Comparison of ENCODE assay signal across 28 mouse cellular contexts in genomic region chr9:86482236-86482635, GRCm38 (mm10). TPM values are rescaled to one million over a fixed set of nuclear protein-coding genes. Genes with fewer than 3 reads are reported as not detected.
"Had no signal": no experiment of that assay in that cellular context is flagged by ENCODE, and none has a peak within 500 bp of the region (broad histone marks: within the 10 kb centered on the region; RNA-seq: fewer than 3 reads in every experiment).

No protein-coding gene starts in this region.

- ATAC-seq: forebrain, embryonic 13.5 days; forebrain, embryonic 14.5 days; forebrain, embryonic 15.5 days; forebrain, embryonic 16.5 days; forebrain, postnatal 0 days had no signal

- H3K4me1 ChIP-seq: embryonic facial prominence, embryonic 10.5 days; embryonic facial prominence, embryonic 12.5 days; embryonic facial prominence, embryonic 13.5 days; embryonic facial prominence, embryonic 15.5 days; forebrain, embryonic 10.5 days; forebrain, embryonic 12.5 days; forebrain, embryonic 13.5 days; forebrain, embryonic 15.5 days had no signal

- H3K9ac ChIP-seq: embryonic facial prominence, embryonic 12.5 days; embryonic facial prominence, embryonic 13.5 days; embryonic facial prominence, embryonic 15.5 days; forebrain, embryonic 12.5 days; forebrain, embryonic 13.5 days; forebrain, embryonic 15.5 days; forebrain, postnatal 0 days had no signal

- H3K4me2 ChIP-seq: embryonic facial prominence, embryonic 12.5 days; embryonic facial prominence, embryonic 13.5 days; embryonic facial prominence, embryonic 15.5 days; forebrain, embryonic 12.5 days; forebrain, embryonic 13.5 days; forebrain, embryonic 15.5 days had no signal

- H3K27me3 ChIP-seq: embryonic facial prominence, embryonic 12.5 days; embryonic facial prominence, embryonic 13.5 days; embryonic facial prominence, embryonic 15.5 days; forebrain, embryonic 12.5 days; forebrain, embryonic 13.5 days; forebrain, embryonic 15.5 days had no signal

- H3K4me3 ChIP-seq: embryonic facial prominence, embryonic 10.5 days; embryonic facial prominence, embryonic 12.5 days; embryonic facial prominence, embryonic 13.5 days; embryonic facial prominence, embryonic 15.5 days; erythroblast, embryonic 14.5 days; forebrain, embryonic 10.5 days; forebrain, embryonic 12.5 days; forebrain, embryonic 13.5 days; forebrain, embryonic 15.5 days; gastrocnemius, adult 2 months had no signal

- H3K27ac ChIP-seq: embryonic facial prominence, embryonic 10.5 days; embryonic facial prominence, embryonic 12.5 days; embryonic facial prominence, embryonic 13.5 days; embryonic facial prominence, embryonic 15.5 days; forebrain, embryonic 10.5 days; forebrain, embryonic 12.5 days; forebrain, embryonic 13.5 days; forebrain, embryonic 15.5 days; gastrocnemius, adult 2 months had no signal

- H3K9me3 ChIP-seq: embryonic facial prominence, embryonic 10.5 days; embryonic facial prominence, embryonic 12.5 days; embryonic facial prominence, embryonic 13.5 days; embryonic facial prominence, embryonic 15.5 days; forebrain, embryonic 10.5 days; forebrain, embryonic 12.5 days; forebrain, embryonic 13.5 days; forebrain, embryonic 15.5 days had no signal

- H3K36me3 ChIP-seq: embryonic facial prominence, embryonic 10.5 days; embryonic facial prominence, embryonic 12.5 days; embryonic facial prominence, embryonic 13.5 days; embryonic facial prominence, embryonic 15.5 days; forebrain, embryonic 10.5 days; forebrain, embryonic 12.5 days; forebrain, embryonic 15.5 days had no signal

- DNase-seq: cerebellum, adult 18-20 months; cerebellum, adult 2 months; cerebellum, adult 8-10 months; cerebellum, adult 9-10 months; cerebellum, adult 9-11 months; cerebellum, postnatal 10 days; cerebellum, postnatal 14 days; cerebellum, postnatal 25 days; cerebellum, postnatal 36 days; embryo, embryonic 11 days; forebrain, postnatal 0 days; gastrocnemius, adult 2 months; gastrocnemius, postnatal 10 days; gastrocnemius, postnatal 14 days; gastrocnemius, postnatal 25 days; gastrocnemius, postnatal 36 days; heart, adult 11 months had no signal

RNA-seq across cellular contexts. Expression of gene Ube2cbp, which starts 17.5 kb away (rescaled TPM):
- polyA plus RNA-seq: erythroblast, embryonic 14.5 days had no signal
